Comparison of ENCODE assay signal across 33 mouse cellular contexts in genomic region chr11:97336238-97336637, GRCm38 (mm10). TPM values are rescaled to one million over a fixed set of nuclear protein-coding genes. Genes with fewer than 3 reads are reported as not detected.
A peak's percentile ranks its signal among the peaks of the same experiment; 100 is the strongest.
DNase-seq lines count a peak whose midpoint lies in the region; ATAC-seq lines count a peak whose summit lies in the region.
"Had no signal": no experiment of that assay in that cellular context is flagged by ENCODE, and none has a peak within 500 bp of the region (broad histone marks: within the 10 kb centered on the region; RNA-seq: fewer than 3 reads in every experiment).

No protein-coding gene starts in this region.

- no peak overlapping the region for H3K4me2 ChIP-seq in intestine, embryonic 16.5 days (ENCODE audit: low read depth, low read length)
- no peak overlapping the region for H3K4me2 ChIP-seq in intestine, embryonic 15.5 days (replicated peaks)
- H3K4me2 ChIP-seq in forebrain, embryonic 14.5 days (ENCODE audit: low read length), result no peak overlapping the region
- H3K4me2 ChIP-seq: heart, embryonic 15.5 days; hindbrain, embryonic 13.5 days; lung, embryonic 15.5 days; midbrain, embryonic 15.5 days; neural tube, embryonic 12.5 days had no signal

- H3K4me3 ChIP-seq in intestine, embryonic 16.5 days (ENCODE audit: low read length), result no peak overlapping the region
- H3K4me3 ChIP-seq in intestine, embryonic 15.5 days (replicated peaks), result no peak overlapping the region
- no peak overlapping the region for H3K4me3 ChIP-seq in limb, embryonic 10.5 days
- no peak overlapping the region for H3K4me3 ChIP-seq in forebrain, embryonic 14.5 days (ENCODE audit: low read depth, low read length)
- H3K4me3 ChIP-seq: erythroblast, embryonic 14.5 days; heart, embryonic 10.5 days; heart, embryonic 15.5 days; hindbrain, embryonic 13.5 days; lung, embryonic 15.5 days; midbrain, embryonic 10.5 days; midbrain, embryonic 15.5 days; neural tube, embryonic 12.5 days had no signal

- 54% methylated on average over 6 of the region's 6 CpGs for WGBS in intestine, embryonic 16.5 days
- WGBS in intestine, embryonic 15.5 days, result 56% methylated on average over 6 of the region's 6 CpGs
- WGBS in limb, embryonic 10.5 days, result 44% methylated on average over 6 of the region's 6 CpGs
- WGBS in forebrain, embryonic 14.5 days, result 64% methylated on average over 6 of the region's 6 CpGs

- no peak overlapping the region for H3K27ac ChIP-seq in intestine, embryonic 16.5 days (ENCODE audit: low read length)
- no peak overlapping the region for H3K27ac ChIP-seq in intestine, embryonic 15.5 days
- peak overlapping the region; percentile 61 for H3K27ac ChIP-seq in limb, embryonic 10.5 days
- no peak overlapping the region for H3K27ac ChIP-seq in forebrain, embryonic 14.5 days (ENCODE audit: low read depth, low read length)
- H3K27ac ChIP-seq: heart, embryonic 10.5 days; heart, embryonic 15.5 days; hindbrain, embryonic 13.5 days; kidney, postnatal 0 days; lung, embryonic 15.5 days; macrophage; midbrain, embryonic 10.5 days; midbrain, embryonic 15.5 days; neural tube, embryonic 12.5 days; stomach, postnatal 0 days had no signal

- intact Hi-C loops in gastrocnemius, postnatal 14 days (cut with DNase I; ENCODE audit: low total_unique reads), result no loop called here

- H3K9ac ChIP-seq in intestine, embryonic 16.5 days (ENCODE audit: low read depth, low read length), result 0 out of 2 replicates have a peak overlapping the region, but pooled peaks have one; percentile 17
- no peak overlapping the region for H3K9ac ChIP-seq in intestine, embryonic 15.5 days
- H3K9ac ChIP-seq in forebrain, embryonic 14.5 days (ENCODE audit: low read length), result no peak overlapping the region
- H3K9ac ChIP-seq: forebrain, postnatal 0 days; heart, embryonic 15.5 days; hindbrain, embryonic 13.5 days; lung, embryonic 15.5 days; midbrain, embryonic 15.5 days; neural tube, embryonic 12.5 days had no signal

- ATAC-seq in intestine, embryonic 16.5 days, result no peak
- ATAC-seq in intestine, embryonic 15.5 days, result no peak
- no peak for ATAC-seq in forebrain, embryonic 14.5 days
- ATAC-seq: forebrain, postnatal 0 days; midbrain, embryonic 15.5 days had no signal

- peak; percentile 52 for DNase-seq in thymus, postnatal 0 days (ENCODE audit: low spot score)
- no peak for DNase-seq in thymus, postnatal 4 days
- DNase-seq in limb, embryonic 10.5 days (ENCODE audit: low spot score), result no peak
- DNase-seq in forebrain, embryonic 14.5 days (ENCODE audit: low spot score), result no peak
- DNase-seq in gastrocnemius, postnatal 14 days, result no peak
- no peak for DNase-seq in frontal cortex, postnatal 25 days (ENCODE audit: low spot score in 2 of 2)
- DNase-seq: adrenal gland, postnatal 14 days; cerebellum, adult 11 months; cerebellum, adult 9-10 months; forebrain, postnatal 0 days; gastrocnemius, postnatal 10 days; heart, adult 11 months; heart, postnatal 4 days; kidney, adult 11 months; kidney, postnatal 4 days; right cerebral cortex, postnatal 4 days; thymus, adult 18-20 months; thymus, postnatal 36 days had no signal

- H3K9me3 ChIP-seq in intestine, embryonic 16.5 days (ENCODE audit: control insufficient read depth, low read length), result no peaks in the 10 kb centered on the region
- no peaks in the 10 kb centered on the region for H3K9me3 ChIP-seq in intestine, embryonic 15.5 days
- H3K9me3 ChIP-seq in limb, embryonic 10.5 days (replicated peaks), result no peaks in the 10 kb centered on the region
- no peaks in the 10 kb centered on the region for H3K9me3 ChIP-seq in forebrain, embryonic 14.5 days (replicated peaks; ENCODE audit: control insufficient read depth, low read length)
- H3K9me3 ChIP-seq: heart, embryonic 10.5 days; heart, embryonic 15.5 days; hindbrain, embryonic 13.5 days; lung, embryonic 15.5 days; midbrain, embryonic 10.5 days; midbrain, embryonic 15.5 days; neural tube, embryonic 12.5 days had no signal

- peaks cover 18% of the 10 kb centered on the region for H3K4me1 ChIP-seq in intestine, embryonic 16.5 days (ENCODE audit: control insufficient read depth, insufficient read depth, low read length)
- H3K4me1 ChIP-seq in intestine, embryonic 15.5 days (replicated peaks), result peaks cover 27% of the 10 kb centered on the region; the same call in 1 of the 2 replicates
- peaks cover 31% of the 10 kb centered on the region for H3K4me1 ChIP-seq in limb, embryonic 10.5 days
- H3K4me1 ChIP-seq in forebrain, embryonic 14.5 days (ENCODE audit: control insufficient read depth, insufficient read depth, low read length), result peaks cover 8% of the 10 kb centered on the region; the same call in 1 of the 2 replicates

- H3K27me3 ChIP-seq in intestine, embryonic 16.5 days (replicated peaks; ENCODE audit: control insufficient read depth, insufficient read depth, low read length), result no peaks in the 10 kb centered on the region
- H3K27me3 ChIP-seq in intestine, embryonic 15.5 days (replicated peaks), result no peaks in the 10 kb centered on the region
- H3K27me3 ChIP-seq in limb, embryonic 10.5 days (ENCODE audit: low read depth, poor library complexity, severe bottlenecking), result peaks cover 34% of the 10 kb centered on the region
- H3K27me3 ChIP-seq in forebrain, embryonic 14.5 days (replicated peaks; ENCODE audit: control insufficient read depth, insufficient read depth, low read length), result no peaks in the 10 kb centered on the region
- H3K27me3 ChIP-seq: midbrain, embryonic 15.5 days; neural tube, embryonic 12.5 days had no signal

- H3K36me3 ChIP-seq in intestine, embryonic 16.5 days (ENCODE audit: control insufficient read depth, insufficient read depth, low read length), result no peaks in the 10 kb centered on the region
- no peaks in the 10 kb centered on the region for H3K36me3 ChIP-seq in intestine, embryonic 15.5 days
- no peaks in the 10 kb centered on the region for H3K36me3 ChIP-seq in limb, embryonic 10.5 days
- 0 out of 2 replicates have a peak, but pooled peaks cover 3% of the 10 kb centered on the region for H3K36me3 ChIP-seq in forebrain, embryonic 14.5 days (ENCODE audit: control insufficient read depth, insufficient read depth, low read length)
- H3K36me3 ChIP-seq: heart, embryonic 15.5 days; hindbrain, embryonic 13.5 days; lung, embryonic 15.5 days; midbrain, embryonic 15.5 days; neural tube, embryonic 12.5 days had no signal

RNA-seq across cellular contexts. Expression of gene Gpr179, which starts 15.6 kb away (rescaled TPM):
- polyA plus RNA-seq in intestine, embryonic 16.5 days (2015; fragmentation: Nextera tagmentation; extraction: Ambion mirVana), result 0.11 and 0.13 TPM in 2 replicates
- 0.10 and 0.20 TPM in 2 replicates for polyA plus RNA-seq in intestine, embryonic 15.5 days (2015; fragmentation: Nextera tagmentation; extraction: Ambion mirVana)
- polyA plus RNA-seq in thymus, postnatal 0 days (2015; fragmentation: Nextera tagmentation; extraction: Ambion mirVana), result 0.27 and 0.38 TPM in 2 replicates
- polyA plus RNA-seq in limb, embryonic 10.5 days (2016; fragmentation: Nextera tagmentation; extraction: Ambion mirVana), result 0.10 and 0.11 TPM in 2 replicates
- polyA plus RNA-seq in forebrain, embryonic 14.5 days (2014; fragmentation: Nextera tagmentation; extraction: Ambion mirVana), result 0.20 and 0.34 TPM in 2 replicates
- under 1 TPM in 1 of 2 experiments, not detected in 1; 0.27 TPM for total RNA-seq in gastrocnemius, postnatal 14 days (2021)
- total RNA-seq: liver, adult 2 months had no signal
- polyA plus RNA-seq: erythroblast, embryonic 14.5 days; liver, adult 2 months; liver, embryonic 16.5 days had no signal

RNA-seq across cellular contexts. Expression of gene Mrpl45, which starts 20.7 kb away (rescaled TPM):
- polyA plus RNA-seq in intestine, embryonic 16.5 days (2015; fragmentation: Nextera tagmentation; extraction: Ambion mirVana), result 65.0 and 65.4 TPM in 2 replicates
- 55.4 and 60.3 TPM in 2 replicates for polyA plus RNA-seq in intestine, embryonic 15.5 days (2015; fragmentation: Nextera tagmentation; extraction: Ambion mirVana)
- polyA plus RNA-seq in thymus, postnatal 0 days (2015; fragmentation: Nextera tagmentation; extraction: Ambion mirVana), result 40.8 and 41.0 TPM in 2 replicates
- polyA plus RNA-seq in limb, embryonic 10.5 days (2016; fragmentation: Nextera tagmentation; extraction: Ambion mirVana), result 64.9 and 66.1 TPM in 2 replicates
- 42.2 and 43.4 TPM in 2 replicates for polyA plus RNA-seq in forebrain, embryonic 14.5 days (2014; fragmentation: Nextera tagmentation; extraction: Ambion mirVana)
- 10 to 100 TPM; 32.0 to 36.0 TPM for total RNA-seq in gastrocnemius, postnatal 14 days (2021)

RNA-seq across cellular contexts. Expression of gene Socs7, which starts 26.1 kb away (rescaled TPM):
- 1.8 and 2.1 TPM in 2 replicates for polyA plus RNA-seq in intestine, embryonic 16.5 days (2015; fragmentation: Nextera tagmentation; extraction: Ambion mirVana)
- 2.6 and 3.5 TPM in 2 replicates for polyA plus RNA-seq in intestine, embryonic 15.5 days (2015; fragmentation: Nextera tagmentation; extraction: Ambion mirVana)
- polyA plus RNA-seq in thymus, postnatal 0 days (2015; fragmentation: Nextera tagmentation; extraction: Ambion mirVana), result 3.1 and 3.7 TPM in 2 replicates
- polyA plus RNA-seq in limb, embryonic 10.5 days (2016; fragmentation: Nextera tagmentation; extraction: Ambion mirVana), result 3.5 and 4.4 TPM in 2 replicates
- polyA plus RNA-seq in forebrain, embryonic 14.5 days (2014; fragmentation: Nextera tagmentation; extraction: Ambion mirVana), result 5.7 and 5.9 TPM in 2 replicates
- 10 to 100 TPM; 32.4 to 36.2 TPM for total RNA-seq in gastrocnemius, postnatal 14 days (2021)

RNA-seq across cellular contexts. Expression of gene Npepps, which starts 55.8 kb away (rescaled TPM):
- 95.7 and 101 TPM in 2 replicates for polyA plus RNA-seq in intestine, embryonic 16.5 days (2015; fragmentation: Nextera tagmentation; extraction: Ambion mirVana)
- polyA plus RNA-seq in intestine, embryonic 15.5 days (2015; fragmentation: Nextera tagmentation; extraction: Ambion mirVana), result 77.3 and 84.1 TPM in 2 replicates
- 57.2 and 64.4 TPM in 2 replicates for polyA plus RNA-seq in thymus, postnatal 0 days (2015; fragmentation: Nextera tagmentation; extraction: Ambion mirVana)
- 61.6 and 70.5 TPM in 2 replicates for polyA plus RNA-seq in limb, embryonic 10.5 days (2016; fragmentation: Nextera tagmentation; extraction: Ambion mirVana)
- 91.3 and 97.4 TPM in 2 replicates for polyA plus RNA-seq in forebrain, embryonic 14.5 days (2014; fragmentation: Nextera tagmentation; extraction: Ambion mirVana)
- 10 to 100 TPM; 46.3 to 54.3 TPM for total RNA-seq in gastrocnemius, postnatal 14 days (2021)
